Mouse (Mus musculus): Measurements from ENCODE around the gene Jak2.

DNA sequence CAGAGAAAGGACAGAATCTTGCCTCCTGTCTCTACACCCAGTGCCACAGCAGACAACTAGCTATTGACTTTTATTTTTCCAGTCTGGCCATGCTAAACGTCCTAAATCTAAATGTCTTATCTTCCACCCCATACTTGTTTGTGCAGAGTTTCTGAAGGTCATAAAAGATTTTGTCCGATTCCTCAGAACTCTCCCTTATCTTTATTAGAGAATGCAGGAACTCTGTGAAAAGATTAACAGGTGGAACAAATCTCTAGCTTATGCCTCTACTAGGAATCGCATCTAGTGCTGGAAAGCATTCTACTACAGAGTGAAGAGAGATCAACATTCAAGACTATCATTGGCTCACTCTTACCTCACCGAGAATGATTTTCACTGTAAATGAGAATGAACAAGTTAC, 1.7 kb upstream of the Jak2 start:
- no peak for TF ChIP-seq TAL1 (IDR thresholded peaks at IDR 0.05; ENCODE audit: low read length)
- no peak for TF ChIP-seq GATA1 (IDR thresholded peaks at IDR 0.05; ENCODE audit: low read length)
